Mouse (Mus musculus): Measurements from ENCODE around the gene Vmn1r107. TPM values are rescaled to one million over a fixed set of nuclear protein-coding genes. Genes with fewer than 3 reads are reported as not detected.
"Not testable (repeated sequence)": the region's sequence is repeated elsewhere in the genome, so short reads cannot be mapped to it uniquely, and the experiment has no call there.

Vmn1r107 gene
- not detected in 2 replicates for polyA plus RNA-seq (2015; fragmentation: Nextera tagmentation; extraction: Ambion mirVana)

GRCm38 (mm10) chr7:20668618-20669017 lies at the start of gene Vmn1r107:
Vmn1r107 (plus strand) TSS chr7:20668918.
- not testable (repeated sequence) for H3K9me3 ChIP-seq (ENCODE audit: control insufficient read depth, low read length); DNase-seq (ENCODE audit: low spot score); H3K4me1 ChIP-seq (replicated peaks; ENCODE audit: control insufficient read depth, insufficient read depth); H3K4me3 ChIP-seq (ENCODE audit: low read depth, low read length); H3K36me3 ChIP-seq (ENCODE audit: control insufficient read depth, insufficient read depth, low read length); H3K27ac ChIP-seq (replicated peaks); ATAC-seq (ENCODE audit: low FRiP score, low TSS enrichment); H3K9ac ChIP-seq (ENCODE audit: low read length); H3K27me3 ChIP-seq (ENCODE audit: control insufficient read depth, insufficient read depth, low read length); H3K4me2 ChIP-seq (replicated peaks; ENCODE audit: low read depth)
- WGBS = no CpG with 5 or more reads among the region's 3 CpGs

DNA sequence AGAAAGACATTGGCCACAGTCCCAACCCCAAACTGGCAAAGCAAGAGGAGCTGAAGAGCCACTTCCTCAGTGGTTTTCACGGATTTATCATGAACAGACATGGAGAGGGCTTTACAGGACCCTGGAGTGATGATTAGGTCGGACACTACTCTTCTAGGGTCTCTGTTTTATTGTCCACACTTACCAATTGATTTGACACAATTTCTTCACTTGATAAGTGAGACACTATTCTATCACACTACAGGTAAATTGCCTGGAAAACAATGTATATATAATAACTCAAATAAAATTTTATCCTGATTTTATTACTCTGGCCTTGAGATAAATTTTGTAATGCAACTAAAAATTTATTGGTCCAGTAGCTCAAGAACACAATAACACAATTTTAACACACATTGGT lies 34.4 kb downstream of the Vmn1r107 start, which contains the start of gene Vmn1r111:
Gene Vmn1r111 (minus strand): TSS at position 101 of the 400 bp plus-strand sequence.
- H3K4me1 ChIP-seq (replicated peaks; ENCODE audit: control insufficient read depth, insufficient read depth); ATAC-seq (ENCODE audit: low FRiP score, low TSS enrichment); H3K4me2 ChIP-seq (replicated peaks; ENCODE audit: low read depth); DNase-seq (ENCODE audit: low spot score); H3K9ac ChIP-seq (ENCODE audit: low read length); H3K36me3 ChIP-seq (ENCODE audit: control insufficient read depth, insufficient read depth, low read length); H3K27ac ChIP-seq (replicated peaks); H3K27me3 ChIP-seq (ENCODE audit: control insufficient read depth, insufficient read depth, low read length); H3K9me3 ChIP-seq (ENCODE audit: control insufficient read depth, low read length); H3K4me3 ChIP-seq (ENCODE audit: low read depth, low read length): not testable (repeated sequence)
- no CpG with 5 or more reads among the region's 2 CpGs for WGBS

Other genes starting within 250 kb of the Vmn1r107 start
- not detected in 2 replicates for gene Vmn1r101, start 226.3 kb upstream of the Vmn1r107 start, polyA plus RNA-seq (2015; fragmentation: Nextera tagmentation; extraction: Ambion mirVana)
- not detected in 2 replicates for gene Gm10670, start 194.0 kb upstream of the Vmn1r107 start, polyA plus RNA-seq (2015; fragmentation: Nextera tagmentation; extraction: Ambion mirVana)
- not detected in 2 replicates for gene Vmn1r103, start 158.4 kb upstream of the Vmn1r107 start, polyA plus RNA-seq (2015; fragmentation: Nextera tagmentation; extraction: Ambion mirVana)
- gene Vmn1r104, start 135.1 kb upstream of the Vmn1r107 start, polyA plus RNA-seq (2015; fragmentation: Nextera tagmentation; extraction: Ambion mirVana) = not detected in 2 replicates
- not detected in 2 replicates for gene Gm5726, start 123.2 kb upstream of the Vmn1r107 start, polyA plus RNA-seq (2015; fragmentation: Nextera tagmentation; extraction: Ambion mirVana)
- not detected in 2 replicates for gene Gm4141, start 92.7 kb upstream of the Vmn1r107 start, polyA plus RNA-seq (2015; fragmentation: Nextera tagmentation; extraction: Ambion mirVana)
- not detected in 2 replicates for gene Gm4513, start 69.9 kb upstream of the Vmn1r107 start, polyA plus RNA-seq (2015; fragmentation: Nextera tagmentation; extraction: Ambion mirVana)
- not detected in 2 replicates for gene Vmn1r111, start 34.3 kb downstream of the Vmn1r107 start, polyA plus RNA-seq (2015; fragmentation: Nextera tagmentation; extraction: Ambion mirVana)
- not detected in 2 replicates for gene Gm10668, start 61.7 kb downstream of the Vmn1r107 start, polyA plus RNA-seq (2015; fragmentation: Nextera tagmentation; extraction: Ambion mirVana)
- gene Vmn1r112, start 102.3 kb downstream of the Vmn1r107 start, polyA plus RNA-seq (2015; fragmentation: Nextera tagmentation; extraction: Ambion mirVana) = not detected in 2 replicates
- gene Vmn1r113, start 118.4 kb downstream of the Vmn1r107 start, polyA plus RNA-seq (2015; fragmentation: Nextera tagmentation; extraction: Ambion mirVana) = not detected in 2 replicates
- gene Vmn1r114, start 143.3 kb downstream of the Vmn1r107 start, polyA plus RNA-seq (2015; fragmentation: Nextera tagmentation; extraction: Ambion mirVana) = not detected in 2 replicates
- not detected in 2 replicates for gene Vmn1r115, start 176.1 kb downstream of the Vmn1r107 start, polyA plus RNA-seq (2015; fragmentation: Nextera tagmentation; extraction: Ambion mirVana)
- not detected in 2 replicates for gene Vmn1r116, start 203.3 kb downstream of the Vmn1r107 start, polyA plus RNA-seq (2015; fragmentation: Nextera tagmentation; extraction: Ambion mirVana)
- gene Vmn1r117, start 215.2 kb downstream of the Vmn1r107 start, polyA plus RNA-seq (2015; fragmentation: Nextera tagmentation; extraction: Ambion mirVana) = not detected in 2 replicates
- not detected in 2 replicates for gene Vmn1r118, start 243.4 kb downstream of the Vmn1r107 start, polyA plus RNA-seq (2015; fragmentation: Nextera tagmentation; extraction: Ambion mirVana)

Measured in stomach, postnatal 0 days (tissue).